Mouse (Mus musculus): Measurements from ENCODE around the gene Stk11ip. TPM values are rescaled to one million over a fixed set of nuclear protein-coding genes. Genes with fewer than 3 reads are reported as not detected.
A peak's percentile ranks its signal among the peaks of the same experiment; 100 is the strongest.

Stk11ip gene
- polyA plus RNA-seq (2014; fragmentation: Nextera tagmentation; extraction: Ambion mirVana), result 9.1 and 11.6 TPM in 2 replicates

- Histone ChIP-seq H3K4me3 (ENCODE audit: low read depth, low read length) (peak within 1 kb of the TSS; percentile 74), H3K9me3 (replicated peaks; ENCODE audit: control insufficient read depth, low read length) (no peaks in the 10 kb centered on the region), H3K27me3 (ENCODE audit: control insufficient read depth, insufficient read depth, low read length) (no peaks in the 10 kb centered on the region), H3K27ac (ENCODE audit: low read depth, low read length) (peak within 1 kb of the TSS; percentile 92), H3K4me1 (ENCODE audit: control insufficient read depth, insufficient read depth, low read length) (peaks cover 19% of the 10 kb centered on the region), H3K36me3 (ENCODE audit: control insufficient read depth, insufficient read depth, low read length) (peaks cover 2% of the 10 kb centered on the region; the same call in 1 of the 2 replicates), H3K9ac (ENCODE audit: low read depth, low read length) (peak within 1 kb of the TSS; percentile 74), H3K4me2 (peak within 1 kb of the TSS; percentile 83)
- WGBS (ENCODE audit: insufficient replicate concordance), result under 1% methylated on average over 46 of the region's 46 CpGs
- ATAC-seq (replicated peaks; ENCODE audit: insufficient number of reproducible peaks, low FRiP score, low TSS enrichment), result peak; percentile 96
Measured at GRCm38 (mm10) chr1:75521321-75522031, at the start of gene Stk11ip. Stk11ip (plus strand) TSS chr1:75521529.

GRCm38 (mm10) chr1:75476441-75476840, 44.9 kb upstream of the Stk11ip start:
- H3K36me3 ChIP-seq (ENCODE audit: control insufficient read depth, insufficient read depth, low read length), result peaks cover 22% of the 10 kb centered on the region
- 94% methylated on average over 11 of the region's 11 CpGs for WGBS (ENCODE audit: insufficient replicate concordance)
- peaks cover 27% of the 10 kb centered on the region for H3K4me1 ChIP-seq (ENCODE audit: control insufficient read depth, insufficient read depth, low read length)
- H3K9ac ChIP-seq (ENCODE audit: low read depth, low read length), result no peak overlapping the region
- no peak overlapping the region for H3K4me2 ChIP-seq
- peaks cover 24% of the 10 kb centered on the region for H3K27me3 ChIP-seq (ENCODE audit: control insufficient read depth, insufficient read depth, low read length)
- H3K4me3 ChIP-seq (ENCODE audit: low read depth, low read length), result no peak overlapping the region
- H3K27ac ChIP-seq (ENCODE audit: low read depth, low read length), result no peak overlapping the region
- H3K9me3 ChIP-seq (replicated peaks; ENCODE audit: control insufficient read depth, low read length), result no peaks in the 10 kb centered on the region
- no peak for ATAC-seq (replicated peaks; ENCODE audit: insufficient number of reproducible peaks, low FRiP score, low TSS enrichment)

GRCm38 (mm10) chr1:75477264-75477965, 43.9 kb upstream of the Stk11ip start:
- Histone ChIP-seq H3K36me3 (ENCODE audit: control insufficient read depth, insufficient read depth, low read length) (peaks cover 22% of the 10 kb centered on the region), H3K4me1 (ENCODE audit: control insufficient read depth, insufficient read depth, low read length) (peaks cover 27% of the 10 kb centered on the region), H3K4me2 (peak overlapping the region; percentile 83), H3K4me3 (ENCODE audit: low read depth, low read length) (peak overlapping the region; percentile 90), H3K27ac (ENCODE audit: low read depth, low read length) (no peak overlapping the region), H3K27me3 (ENCODE audit: control insufficient read depth, insufficient read depth, low read length) (peaks cover 34% of the 10 kb centered on the region), H3K9me3 (replicated peaks; ENCODE audit: control insufficient read depth, low read length) (no peaks in the 10 kb centered on the region), H3K9ac (ENCODE audit: low read depth, low read length) (0 out of 2 replicates have a peak overlapping the region, but pooled peaks have one; percentile 22)
- 12% methylated on average over 35 of the region's 35 CpGs for WGBS (ENCODE audit: insufficient replicate concordance)
- ATAC-seq (replicated peaks; ENCODE audit: insufficient number of reproducible peaks, low FRiP score, low TSS enrichment), result no peak

- WGBS (ENCODE audit: insufficient replicate concordance), result 40% methylated on average over 3 of the region's 3 CpGs
Measured at GRCm38 (mm10) chr1:75477966-75478290, 43.4 kb upstream of the Stk11ip start.

GRCm38 (mm10) chr1:75478497-75478896, 42.8 kb upstream of the Stk11ip start:
- under 1% methylated on average over 20 of the region's 25 CpGs for WGBS (ENCODE audit: insufficient replicate concordance)
- ATAC-seq (replicated peaks; ENCODE audit: insufficient number of reproducible peaks, low FRiP score, low TSS enrichment), result peak; percentile 20; the same call in 1 of the 2 replicates
- H3K4me1 ChIP-seq (ENCODE audit: control insufficient read depth, insufficient read depth, low read length), result peaks cover 27% of the 10 kb centered on the region
- peaks cover 22% of the 10 kb centered on the region for H3K36me3 ChIP-seq (ENCODE audit: control insufficient read depth, insufficient read depth, low read length)
- peak overlapping the region; percentile 77 for H3K9ac ChIP-seq (ENCODE audit: low read depth, low read length)
- no peaks in the 10 kb centered on the region for H3K9me3 ChIP-seq (replicated peaks; ENCODE audit: control insufficient read depth, low read length)
- peak overlapping the region; percentile 90 for H3K4me3 ChIP-seq (ENCODE audit: low read depth, low read length)
- H3K27me3 ChIP-seq (ENCODE audit: control insufficient read depth, insufficient read depth, low read length), result peaks cover 43% of the 10 kb centered on the region
- H3K4me2 ChIP-seq, result peak overlapping the region; percentile 83
- peak overlapping the region; percentile 82 for H3K27ac ChIP-seq (ENCODE audit: low read depth, low read length)

More at GRCm38 (mm10) chr1:75477966-75478290, 43.4 kb upstream of the Stk11ip start:
- H3K9me3 ChIP-seq (replicated peaks; ENCODE audit: control insufficient read depth, low read length), result no peaks in the 10 kb centered on the region
- no peak overlapping the region for H3K27ac ChIP-seq (ENCODE audit: low read depth, low read length)
- H3K36me3 ChIP-seq (ENCODE audit: control insufficient read depth, insufficient read depth, low read length), result peaks cover 22% of the 10 kb centered on the region
- H3K4me2 ChIP-seq, result peak overlapping the region; percentile 83
- H3K9ac ChIP-seq (ENCODE audit: low read depth, low read length), result peak overlapping the region; percentile 22; the same call in 1 of the 2 replicates
- H3K4me3 ChIP-seq (ENCODE audit: low read depth, low read length), result peak overlapping the region; percentile 90
- H3K27me3 ChIP-seq (ENCODE audit: control insufficient read depth, insufficient read depth, low read length), result peaks cover 39% of the 10 kb centered on the region
- peaks cover 27% of the 10 kb centered on the region for H3K4me1 ChIP-seq (ENCODE audit: control insufficient read depth, insufficient read depth, low read length)
- no peak for ATAC-seq (replicated peaks; ENCODE audit: insufficient number of reproducible peaks, low FRiP score, low TSS enrichment)

GRCm38 (mm10) chr1:75478916-75479634, 42.3 kb upstream of the Stk11ip start, which contains the start of the genes Chpf and Tmem198:
Chpf (minus strand) TSS chr1:75479307.
Tmem198 (plus strand) TSS chr1:75479532.
- ATAC-seq (replicated peaks; ENCODE audit: insufficient number of reproducible peaks, low FRiP score, low TSS enrichment), result peak; percentile 86
- peaks cover 22% of the 10 kb centered on the region for H3K36me3 ChIP-seq (ENCODE audit: control insufficient read depth, insufficient read depth, low read length)
- H3K27ac ChIP-seq (ENCODE audit: low read depth, low read length), result peak within 1 kb of the TSS; percentile 82
- peaks cover 49% of the 10 kb centered on the region for H3K27me3 ChIP-seq (ENCODE audit: control insufficient read depth, insufficient read depth, low read length)
- peaks cover 27% of the 10 kb centered on the region for H3K4me1 ChIP-seq (ENCODE audit: control insufficient read depth, insufficient read depth, low read length)
- H3K9me3 ChIP-seq (replicated peaks; ENCODE audit: control insufficient read depth, low read length), result no peaks in the 10 kb centered on the region
- H3K9ac ChIP-seq (ENCODE audit: low read depth, low read length), result peak within 1 kb of the TSS; percentile 77
- H3K4me2 ChIP-seq, result peak within 1 kb of the TSS; percentile 83
- under 1% methylated on average over 72 of the region's 76 CpGs for WGBS (ENCODE audit: insufficient replicate concordance)
- H3K4me3 ChIP-seq (ENCODE audit: low read depth, low read length), result peak within 1 kb of the TSS; percentile 90

GRCm38 (mm10) chr1:75479635-75479989, 41.7 kb upstream of the Stk11ip start:
- H3K9me3 ChIP-seq (replicated peaks; ENCODE audit: control insufficient read depth, low read length), result no peaks in the 10 kb centered on the region
- peak overlapping the region; percentile 90 for H3K4me3 ChIP-seq (ENCODE audit: low read depth, low read length)
- 1% methylated on average over 21 of the region's 24 CpGs for WGBS (ENCODE audit: insufficient replicate concordance)
- no peak for ATAC-seq (replicated peaks; ENCODE audit: insufficient number of reproducible peaks, low FRiP score, low TSS enrichment)
- peaks cover 27% of the 10 kb centered on the region for H3K4me1 ChIP-seq (ENCODE audit: control insufficient read depth, insufficient read depth, low read length)
- H3K9ac ChIP-seq (ENCODE audit: low read depth, low read length), result no peak overlapping the region
- H3K4me2 ChIP-seq, result peak overlapping the region; percentile 83
- H3K27me3 ChIP-seq (ENCODE audit: control insufficient read depth, insufficient read depth, low read length), result peaks cover 54% of the 10 kb centered on the region
- H3K36me3 ChIP-seq (ENCODE audit: control insufficient read depth, insufficient read depth, low read length), result peaks cover 21% of the 10 kb centered on the region
- H3K27ac ChIP-seq (ENCODE audit: low read depth, low read length), result no peak overlapping the region

- Histone ChIP-seq H3K27ac (ENCODE audit: low read depth, low read length) (no peak overlapping the region), H3K4me3 (ENCODE audit: low read depth, low read length) (no peak overlapping the region; the same call in 1 of the 2 replicates), H3K27me3 (ENCODE audit: control insufficient read depth, insufficient read depth, low read length) (peaks cover 55% of the 10 kb centered on the region), H3K9me3 (replicated peaks; ENCODE audit: control insufficient read depth, low read length) (no peaks in the 10 kb centered on the region), H3K9ac (ENCODE audit: low read depth, low read length) (no peak overlapping the region), H3K36me3 (ENCODE audit: control insufficient read depth, insufficient read depth, low read length) (peaks cover 17% of the 10 kb centered on the region), H3K4me2 (peak overlapping the region; percentile 83), H3K4me1 (ENCODE audit: control insufficient read depth, insufficient read depth, low read length) (peaks cover 27% of the 10 kb centered on the region)
- 19% methylated on average over 13 of the region's 13 CpGs for WGBS (ENCODE audit: insufficient replicate concordance)
- ATAC-seq (replicated peaks; ENCODE audit: insufficient number of reproducible peaks, low FRiP score, low TSS enrichment), result no peak
Measured at GRCm38 (mm10) chr1:75480036-75480435, 41.3 kb upstream of the Stk11ip start.

Measured in heart, embryonic 11.5 days (tissue).